Mouse (Mus musculus) cortical plate, adult 2 months (tissue): ENCODE measurements around the gene B3galt1.

ENCODE experiments used
- CTCF ChIP-seq: fragments of 200-500 bp; IDR thresholded peaks from 2 replicates; pipeline ENCODE4 v1.5.1; 2011; ENCODE audit warnings: mild to moderate bottlenecking, control low read depth, low read length; ENCODE audit not compliant: insufficient read depth; ENCODE audit errors: extremely low read depth
- POLR2A ChIP-seq: fragments of 200-500 bp; IDR thresholded peaks from 2 replicates; pipeline ENCODE4 v1.6.1; 2011; ENCODE audit warnings: mild to moderate bottlenecking, low read length, control low read depth; ENCODE audit not compliant: insufficient read depth; ENCODE audit errors: extremely low read depth

DNA sequence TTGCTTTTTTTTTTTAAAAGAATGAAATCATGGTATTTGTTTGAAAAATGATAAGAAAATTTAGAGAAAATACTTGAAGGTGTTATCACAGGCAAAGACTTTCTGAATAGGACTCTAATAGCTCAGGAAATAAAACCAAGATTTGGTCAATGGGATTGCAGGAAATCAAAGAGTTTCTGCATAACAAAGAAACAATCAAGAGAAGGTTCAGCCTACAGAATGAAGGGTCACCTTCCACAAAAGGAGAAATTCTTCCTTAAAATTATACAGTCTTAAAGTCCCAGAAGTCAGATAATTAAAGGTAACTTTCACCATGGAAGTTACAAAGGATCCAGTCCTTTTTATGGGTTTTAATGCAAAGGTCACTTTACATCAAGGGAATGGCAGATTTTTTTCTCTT is 24.7 kb downstream of the B3galt1 start:
- no peak for TF ChIP-seq CTCF
- no peak for TF ChIP-seq POLR2A
